Mouse (Mus musculus) kidney, postnatal 36 days (tissue): ENCODE measurements around the gene Kazn.
A peak's percentile ranks its signal among the peaks of the same experiment; 100 is the strongest.

Source experiments
- DNase-seq, 2 experiments: peaks; one replicate each; pipeline ENCODE4 v3.0.0; 2021 to 2022; ENCODE audit warnings: mixed read lengths in 2 of 2

Gene Kazn

GRCm38 (mm10) chr4:142097871-142098270, 141.3 kb downstream of the Kazn start:
- peak; percentile 48 to 58 for DNase-seq

GRCm38 (mm10) chr4:142095513-142096241, 143.5 kb downstream of the Kazn start:
- peak; percentile 81 to 88 for DNase-seq

DNA sequence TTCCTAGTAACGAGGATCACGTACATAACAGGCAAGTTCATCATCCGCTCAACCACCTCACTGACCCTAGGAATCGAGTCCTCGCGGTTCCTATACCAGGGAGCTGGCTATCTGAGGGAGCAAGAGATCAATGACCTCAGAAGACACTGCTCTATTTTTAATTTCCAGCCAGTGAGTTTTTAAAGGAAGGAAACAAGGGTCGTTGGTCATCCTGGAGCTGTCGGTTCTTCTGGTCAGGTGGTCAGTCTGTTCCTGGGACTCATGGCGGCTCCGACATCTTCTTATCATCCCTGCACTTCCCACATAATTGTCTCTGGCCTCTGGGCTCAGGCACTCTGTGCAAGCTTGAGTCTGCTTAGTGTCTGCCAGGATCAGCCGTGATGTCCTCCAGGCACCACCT, 144.8 kb downstream of the Kazn start:
- no peak for DNase-seq

DNA sequence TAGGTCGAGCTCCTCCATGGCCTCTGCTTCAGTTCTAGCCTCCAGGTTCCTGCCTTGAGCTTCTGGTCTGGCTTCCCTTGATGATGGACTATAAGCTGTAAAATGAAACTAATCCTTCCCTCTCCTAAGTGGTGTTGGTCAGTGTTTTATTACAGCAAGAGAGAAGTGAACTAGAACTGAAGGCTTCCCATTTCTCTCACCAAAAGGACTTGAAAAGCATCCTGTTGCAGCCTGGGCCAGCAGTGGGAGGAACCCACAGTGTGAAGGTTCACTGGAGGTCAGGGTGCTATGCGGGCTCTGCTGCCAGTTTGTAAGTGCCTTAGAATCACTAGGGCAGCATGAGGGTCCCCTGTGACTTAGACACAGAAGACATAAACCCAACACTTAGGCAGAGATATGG, 148.1 kb downstream of the Kazn start:
- no peak for DNase-seq

DNA sequence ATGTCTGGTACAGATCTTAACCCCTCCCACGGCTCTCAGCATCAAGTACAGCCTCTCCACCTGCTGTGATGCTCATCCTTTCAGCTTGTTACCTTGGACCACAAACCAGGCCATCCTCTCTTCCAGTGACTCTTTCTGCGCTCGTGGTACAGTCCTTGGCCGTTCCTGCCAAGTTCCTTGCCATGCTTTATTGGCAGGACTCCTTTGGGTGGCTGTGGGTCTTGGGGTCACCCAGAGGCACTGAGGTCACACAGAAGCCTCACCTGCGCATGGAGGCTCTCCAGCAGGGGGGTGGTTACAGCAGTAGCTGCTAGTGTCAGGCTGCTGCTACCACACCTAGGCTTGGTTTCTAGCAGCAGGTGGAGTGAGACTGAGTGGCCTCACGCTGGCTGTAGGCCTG, 149.2 kb downstream of the Kazn start:
- no peak for DNase-seq

GRCm38 (mm10) chr4:142088836-142089235, 150.4 kb downstream of the Kazn start:
- DNase-seq: no peak

- no peak for DNase-seq
Observed at GRCm38 (mm10) chr4:142088409-142088808, 150.8 kb downstream of the Kazn start.

GRCm38 (mm10) chr4:142084936-142085563, 154.2 kb downstream of the Kazn start:
- DNase-seq: peak; percentile 57 to 59

GRCm38 (mm10) chr4:142084131-142084899, 154.9 kb downstream of the Kazn start, which contains the start of gene Tmem51:
TSS of gene Tmem51 (minus strand) at chr4:142084304.
- DNase-seq: peak; percentile 81 to 89

- peak; percentile 88 to 93 for DNase-seq
Observed at GRCm38 (mm10) chr4:142083762-142084130, 155.5 kb downstream of the Kazn start.

- no peak for DNase-seq
Observed at GRCm38 (mm10) chr4:142083193-142083592, 156.0 kb downstream of the Kazn start.

- no peak for DNase-seq
Observed at GRCm38 (mm10) chr4:142082703-142083102, 156.5 kb downstream of the Kazn start.

GRCm38 (mm10) chr4:142081631-142082283, 157.4 kb downstream of the Kazn start:
- peak; percentile 76 to 79 for DNase-seq

- peak; percentile 69 to 85 for DNase-seq
Observed at GRCm38 (mm10) chr4:142080901-142081630, 158.1 kb downstream of the Kazn start.

DNA sequence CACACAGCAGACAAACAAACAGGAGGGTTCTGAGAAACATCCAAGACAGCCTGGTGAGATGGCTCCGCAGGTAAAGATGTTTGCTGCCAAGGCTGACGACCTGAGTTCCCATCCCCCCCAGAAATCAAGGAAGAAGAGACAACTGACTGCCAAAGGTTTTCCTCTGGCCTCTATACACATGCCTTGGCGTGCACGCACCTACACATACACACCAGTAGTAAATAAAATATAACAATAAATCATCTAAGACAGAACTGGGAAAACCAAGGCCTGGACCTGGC, 158.8 kb downstream of the Kazn start:
- DNase-seq: no peak

GRCm38 (mm10) chr4:142079629-142080486, 159.3 kb downstream of the Kazn start:
- DNase-seq: no peak

DNA sequence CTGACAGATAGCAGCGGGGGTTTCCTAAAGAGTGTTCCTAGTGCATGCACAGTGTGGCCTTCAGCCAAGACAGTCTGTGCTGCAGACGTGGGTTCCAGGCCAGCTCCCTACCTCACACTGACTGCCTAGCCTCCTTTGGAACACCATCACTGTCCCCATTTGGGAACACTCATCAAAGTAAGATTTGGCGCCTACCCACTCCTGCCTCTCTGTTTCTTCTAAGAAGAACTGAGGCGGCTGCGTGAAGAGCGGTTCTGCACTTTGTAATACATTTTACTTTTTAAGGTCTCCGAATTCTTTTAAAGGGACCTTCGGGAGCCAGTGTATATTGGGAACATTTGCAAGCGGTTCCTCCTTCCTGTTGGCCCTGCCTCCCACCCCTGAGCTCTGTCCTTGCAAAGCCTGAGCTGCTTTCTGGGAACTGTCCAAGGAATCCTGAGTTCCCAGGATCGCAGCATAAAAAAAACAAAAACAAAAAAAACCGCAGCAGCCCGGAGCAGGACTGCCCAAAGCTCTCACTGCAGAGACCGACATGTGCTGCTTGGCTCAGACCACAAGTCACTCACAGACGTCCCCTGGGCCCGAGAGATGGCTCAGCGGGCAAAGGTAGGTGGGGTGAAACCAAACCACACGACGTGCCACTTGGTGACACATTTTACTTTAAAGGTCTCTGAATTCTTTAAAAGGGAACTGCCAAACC, 161.5 kb downstream of the Kazn start:
- DNase-seq: peak; percentile 75 to 84

DNA sequence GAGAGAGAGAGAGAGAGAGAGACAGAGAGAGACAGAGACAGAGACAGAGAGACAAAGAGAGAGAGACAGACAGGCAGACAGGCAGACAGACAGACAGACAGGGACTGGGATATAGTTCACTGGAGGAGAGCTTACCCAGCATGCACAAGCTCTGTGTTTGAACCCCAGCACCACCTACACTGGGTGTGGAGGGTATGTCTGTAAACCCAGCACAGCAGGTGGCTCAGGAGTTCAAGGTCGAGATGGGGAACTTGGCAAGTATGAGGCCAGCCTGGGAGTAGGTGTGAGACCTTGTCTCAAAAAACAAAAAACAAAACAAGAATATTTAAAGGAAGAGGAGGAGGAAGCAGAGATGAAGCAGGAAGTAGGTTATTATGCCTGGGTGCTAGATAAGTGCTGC, 162.3 kb downstream of the Kazn start:
- no peak for DNase-seq

DNA sequence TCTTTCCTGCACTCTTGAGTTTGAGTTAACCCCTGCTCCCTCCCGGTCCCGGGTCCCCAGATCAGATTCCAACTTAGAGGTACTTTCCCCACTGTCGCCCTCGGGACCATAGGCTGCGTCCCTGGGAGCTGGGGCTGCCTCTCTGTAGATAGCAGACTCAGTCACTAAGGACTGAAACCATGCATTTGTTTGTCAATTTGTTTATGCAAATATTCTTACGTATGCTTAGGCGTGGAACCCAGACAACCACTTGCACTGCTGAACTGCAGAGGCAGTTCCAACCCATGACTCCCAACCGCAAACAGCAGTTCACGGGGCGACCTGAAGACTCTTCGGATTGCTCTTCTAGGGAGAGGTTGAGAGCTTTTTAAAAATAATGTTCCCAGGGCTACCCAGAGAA, 163.3 kb downstream of the Kazn start:
- no peak for DNase-seq

DNA sequence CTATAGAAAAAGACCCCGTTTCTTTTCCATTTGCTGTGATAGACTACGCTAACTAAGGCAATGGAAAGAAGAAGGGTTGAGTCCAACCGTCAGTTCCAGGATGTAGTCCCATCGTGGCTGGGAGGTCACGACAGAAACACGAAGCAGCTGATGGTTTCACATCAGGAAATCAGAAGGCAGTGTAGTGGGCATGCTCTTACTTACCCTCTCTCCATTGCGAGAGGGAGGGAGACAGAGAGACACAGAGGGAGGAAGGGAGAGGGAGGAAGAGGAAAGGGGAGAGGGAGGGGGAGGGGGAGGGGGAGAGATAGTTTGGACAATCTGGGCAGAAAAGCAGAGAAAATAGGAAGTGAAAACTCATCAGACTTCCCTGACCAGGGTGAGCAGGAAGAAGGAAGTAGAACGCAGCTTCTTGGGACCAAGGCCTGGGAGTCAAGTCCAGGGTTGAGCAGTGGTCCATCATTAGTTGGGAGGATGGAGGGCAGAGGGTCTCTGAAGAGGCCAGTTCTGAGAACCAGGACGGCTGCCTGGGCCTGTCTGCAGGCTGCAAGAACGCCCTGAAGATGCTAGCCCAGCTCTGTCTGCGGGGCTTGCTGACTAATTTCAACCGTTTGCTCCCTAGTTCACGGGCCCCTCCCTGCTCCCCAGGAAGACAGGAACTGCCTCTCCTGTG, 165.0 kb downstream of the Kazn start:
- no peak for DNase-seq
